Mouse (Mus musculus) heart, adult 2 months (tissue): Measurements from ENCODE around the gene Dynll2.

Experiments used
- EP300 ChIP-seq: fragments of 200-500 bp; IDR thresholded peaks from 2 replicates; pipeline ENCODE4 v1.6.1; 2011; ENCODE audit warnings: low read depth, low read length, control low read depth; ENCODE audit not compliant: insufficient read depth
- POLR2A ChIP-seq: fragments of 200-500 bp; IDR thresholded peaks from 2 replicates; pipeline ENCODE4 v1.6.1; 2011; ENCODE audit warnings: mild to moderate bottlenecking, low read depth, low read length, control low read depth; ENCODE audit not compliant: insufficient read depth

DNA sequence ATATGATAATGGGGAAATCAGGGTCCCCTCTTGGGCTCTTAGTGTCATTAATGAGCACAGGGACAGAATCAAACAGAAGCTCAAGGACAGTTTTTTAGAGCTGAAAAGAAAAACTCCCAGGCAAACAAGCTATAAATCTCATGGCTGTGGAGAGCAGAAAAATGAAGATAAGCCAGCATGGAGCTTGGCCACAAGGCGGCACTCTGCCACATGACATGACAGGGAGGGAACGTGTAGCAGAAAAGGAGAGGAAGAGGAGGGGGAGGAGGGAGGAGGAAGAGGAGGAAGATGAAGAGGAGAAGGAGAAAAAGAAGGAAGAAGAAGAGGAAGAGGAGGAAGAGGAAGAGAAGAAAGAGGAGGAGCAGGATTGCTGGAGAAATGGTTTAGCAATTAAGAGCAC, 37.3 kb downstream of the Dynll2 start:
- no peak for TF ChIP-seq POLR2A
- TF ChIP-seq EP300 = no peak
